Mouse (Mus musculus) G1E (cell line): ENCODE measurements around the gene Mypop.

Source experiments
- CTCF ChIP-seq: IDR thresholded peaks from 2 replicates; pipeline ENCODE4 v1.5.1; 2012; ENCODE audit warnings: low read depth, low read length, inconsistent platforms, mixed read lengths
- GATA1 ChIP-seq: IDR thresholded peaks from 2 replicates; pipeline ENCODE4 v1.6.1; 2012; ENCODE audit warnings: borderline replicate concordance, low read length, inconsistent platforms, mixed read lengths
- POLR2AphosphoS5 ChIP-seq: IDR thresholded peaks from 2 replicates; pipeline ENCODE4 v1.6.1; 2012; ENCODE audit warnings: low read depth, low read length, inconsistent platforms; ENCODE audit not compliant: insufficient replicate concordance
- TAL1 ChIP-seq: conservative IDR thresholded peaks from 2 replicates; pipeline ENCODE4 v1.6.1; 2012; ENCODE audit warnings: low read depth, low read length, inconsistent platforms, mixed read lengths

DNA sequence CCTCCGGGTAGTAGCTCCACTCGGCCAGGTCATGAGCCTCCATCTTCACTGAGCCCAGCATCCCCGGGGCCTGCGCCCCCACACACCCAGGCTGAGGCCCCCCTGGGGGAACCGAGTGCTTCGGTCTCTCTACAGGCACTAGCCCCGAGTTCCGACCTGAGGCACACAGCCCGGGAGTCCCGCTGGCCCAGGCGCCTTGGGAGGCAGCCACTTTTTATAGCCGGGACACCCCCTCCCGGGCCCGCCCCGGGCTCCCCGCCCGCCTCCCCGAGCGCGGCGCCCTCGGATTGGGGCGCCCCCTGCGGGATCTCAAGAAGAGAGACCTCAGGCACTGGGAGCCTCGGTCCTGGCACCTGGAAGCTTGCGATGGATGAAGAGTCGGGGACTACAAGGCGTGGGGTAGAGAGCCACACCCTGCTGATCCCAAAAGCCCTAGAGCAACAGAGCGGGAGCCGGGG is 32.3 kb downstream of the Mypop start, which contains the start of gene Foxa3:
- TF ChIP-seq CTCF = no peak
- no peak for TF ChIP-seq GATA1
- no peak for TF ChIP-seq TAL1
- TF ChIP-seq POLR2AphosphoS5 = no peak
